Mouse (Mus musculus) forebrain, embryonic 12.5 days (tissue): ENCODE measurements around the gene Elovl5. TPM values are rescaled to one million over a fixed set of nuclear protein-coding genes. Genes with fewer than 3 reads are reported as not detected.

Experiments used
- ATAC-seq: fragments of 200-750 bp; cut with Nextera tagmentation; 2 replicates; pipeline ENCODE4 v1.8.0; 2017; ENCODE audit warnings: moderate TSS enrichment; ENCODE audit not compliant: low FRiP score
- H3K27ac ChIP-seq: fragments of 300-500 bp; sonication (generic); 2 replicates; pipeline ENCODE4 v1.5.1; 2016; ENCODE audit warnings: mild to moderate bottlenecking
- H3K27me3 ChIP-seq: fragments of 300-500 bp; sonication (generic); 2 replicates; pipeline ENCODE4 v1.6.1; 2016; ENCODE audit warnings: mild to moderate bottlenecking
- H3K36me3 ChIP-seq: fragments of 300-500 bp; sonication (generic); replicated peaks from 2 replicates; pipeline ENCODE4 v1.6.1; 2016; ENCODE audit warnings: mild to moderate bottlenecking
- H3K4me1 ChIP-seq: fragments of 300-500 bp; sonication (generic); 2 replicates; pipeline ENCODE4 v1.6.1; 2016
- H3K4me2 ChIP-seq: fragments of 300-500 bp; sonication (generic); 2 replicates; pipeline ENCODE4 v1.6.1; 2016; ENCODE audit warnings: mild to moderate bottlenecking, moderate library complexity
- H3K4me3 ChIP-seq: fragments of 300-500 bp; sonication (generic); replicated peaks from 2 replicates; pipeline ENCODE4 v1.5.1; 2016; ENCODE audit warnings: mild to moderate bottlenecking
- H3K9ac ChIP-seq: fragments of 300-500 bp; sonication (generic); 2 replicates; pipeline ENCODE4 v1.6.1; 2016; ENCODE audit warnings: mild to moderate bottlenecking
- H3K9me3 ChIP-seq: fragments of 300-500 bp; sonication (generic); 2 replicates; pipeline ENCODE4 v1.6.1; 2016
- WGBS: fragments of 180-500 bp; shearing (Covaris S2); methylation state at CpG from one replicate; pipeline ENCODE4 v1.1.7; 2016; 5-methylcytosine and 5-hydroxymethylcytosine counted together
- polyA plus RNA-seq: library from polyadenylated mRNA; unstranded; fragments of >200 nt; fragmentation: Nextera tagmentation; extraction: Ambion mirVana; gene quantifications from 2 replicates; pipeline ENCODE4 v1.2.1, GENCODE M21; 2016

Elovl5 gene
- polyA plus RNA-seq, 1 experiment from 2014 or later: 74.6 TPM

DNA sequence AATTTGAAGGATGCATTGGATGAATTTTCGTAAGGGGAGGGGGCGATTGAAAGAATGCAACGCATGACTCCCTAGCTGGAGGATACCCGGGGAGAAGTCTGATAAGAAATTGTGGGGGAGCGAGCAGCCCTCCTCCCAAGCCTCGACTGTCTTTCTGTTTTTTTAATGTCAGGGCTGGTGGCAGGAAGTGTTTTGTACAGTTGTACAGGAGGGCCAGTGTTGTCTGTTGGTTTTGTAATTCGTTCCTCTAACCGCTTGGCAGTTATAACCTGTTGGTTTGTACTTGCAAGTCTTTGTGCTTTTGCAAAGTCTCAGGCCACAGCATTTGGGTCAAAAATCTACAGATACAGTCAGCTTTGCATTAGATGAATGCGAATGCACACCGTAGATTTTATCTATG, 1.0 kb downstream of the Elovl5 start:
- Histone ChIP-seq H3K36me3 (no peaks in the 10 kb centered on the region), H3K9me3 (no peaks in the 10 kb centered on the region), H3K9ac (peak overlapping the region; percentile 89), H3K4me2 (peak overlapping the region; percentile 83), H3K4me1 (peaks cover 29% of the 10 kb centered on the region), H3K27ac (no peak overlapping the region), H3K27me3 (no peaks in the 10 kb centered on the region), H3K4me3 (peak overlapping the region; percentile 92)
- ATAC-seq: no peak
- 27% methylated on average over 10 of the region's 10 CpGs for WGBS

DNA sequence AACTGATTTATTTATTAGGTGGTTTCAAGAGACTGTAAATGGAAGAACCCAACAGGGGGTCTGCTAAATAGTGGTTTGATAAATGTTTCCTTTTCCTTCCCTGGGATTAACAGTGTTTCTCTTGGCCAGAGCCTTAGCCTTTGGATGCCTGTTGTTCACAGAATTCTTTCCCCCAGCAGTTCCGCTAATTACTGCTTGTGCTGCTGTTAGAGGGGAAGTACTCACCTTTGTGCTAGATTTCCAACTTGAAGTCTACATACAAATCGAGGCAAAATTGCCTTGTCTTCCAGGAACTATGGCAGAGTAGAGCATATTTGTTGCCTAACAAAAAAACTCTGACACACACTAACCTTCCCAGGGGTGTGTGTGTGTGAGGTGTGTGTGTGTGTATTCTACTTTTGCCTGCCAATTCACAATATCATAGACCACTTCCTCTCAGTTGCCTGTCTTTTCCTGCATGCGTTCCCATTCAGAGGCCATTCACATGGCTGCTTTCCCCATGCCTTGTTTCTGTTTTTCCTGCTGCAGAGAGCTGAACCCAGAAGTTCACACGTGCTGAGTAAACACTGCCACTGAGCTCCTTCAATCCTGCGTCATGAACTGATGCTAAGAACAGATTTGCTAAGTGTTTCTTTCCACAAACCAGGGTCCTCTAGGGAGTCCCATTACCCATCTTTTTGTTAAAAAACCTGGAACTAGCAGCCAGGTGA, 2.0 kb downstream of the Elovl5 start:
- peak overlapping the region; percentile 83 for H3K4me2 ChIP-seq
- no peak overlapping the region for H3K27ac ChIP-seq
- H3K9ac ChIP-seq: no peak overlapping the region
- no peaks in the 10 kb centered on the region for H3K36me3 ChIP-seq
- H3K4me3 ChIP-seq: no peak overlapping the region
- peaks cover 37% of the 10 kb centered on the region for H3K4me1 ChIP-seq
- no peaks in the 10 kb centered on the region for H3K27me3 ChIP-seq
- 80% methylated on average over 5 of the region's 5 CpGs for WGBS
- no peaks in the 10 kb centered on the region for H3K9me3 ChIP-seq
- ATAC-seq: no peak

DNA sequence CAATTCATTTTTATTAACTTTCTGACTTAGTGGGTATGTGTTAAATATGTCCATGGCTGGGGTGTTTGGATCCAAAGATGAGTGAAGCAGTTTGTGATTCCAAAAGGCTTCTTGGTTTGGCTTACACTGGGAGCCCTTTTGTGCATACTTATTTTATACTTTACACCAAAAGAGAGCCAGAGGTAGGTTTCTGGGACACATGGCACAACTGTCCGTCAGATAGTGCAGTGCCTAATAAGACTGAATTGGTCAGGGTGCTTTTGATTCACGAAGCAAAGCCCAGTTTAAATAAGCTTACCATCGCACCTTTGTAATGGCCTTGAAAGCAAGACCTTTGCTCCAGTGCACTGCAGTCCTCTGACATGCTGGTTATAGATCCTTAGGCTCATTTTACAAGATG, 3.3 kb downstream of the Elovl5 start:
- H3K4me3 ChIP-seq: no peak overlapping the region
- H3K4me1 ChIP-seq: peaks cover 49% of the 10 kb centered on the region
- no peak overlapping the region for H3K4me2 ChIP-seq
- H3K36me3 ChIP-seq: no peaks in the 10 kb centered on the region
- H3K27me3 ChIP-seq: no peaks in the 10 kb centered on the region
- no peak overlapping the region for H3K27ac ChIP-seq
- no peaks in the 10 kb centered on the region for H3K9me3 ChIP-seq
- H3K9ac ChIP-seq: no peak overlapping the region
- no peak for ATAC-seq
- 87% methylated on average over 3 of the region's 3 CpGs for WGBS

DNA sequence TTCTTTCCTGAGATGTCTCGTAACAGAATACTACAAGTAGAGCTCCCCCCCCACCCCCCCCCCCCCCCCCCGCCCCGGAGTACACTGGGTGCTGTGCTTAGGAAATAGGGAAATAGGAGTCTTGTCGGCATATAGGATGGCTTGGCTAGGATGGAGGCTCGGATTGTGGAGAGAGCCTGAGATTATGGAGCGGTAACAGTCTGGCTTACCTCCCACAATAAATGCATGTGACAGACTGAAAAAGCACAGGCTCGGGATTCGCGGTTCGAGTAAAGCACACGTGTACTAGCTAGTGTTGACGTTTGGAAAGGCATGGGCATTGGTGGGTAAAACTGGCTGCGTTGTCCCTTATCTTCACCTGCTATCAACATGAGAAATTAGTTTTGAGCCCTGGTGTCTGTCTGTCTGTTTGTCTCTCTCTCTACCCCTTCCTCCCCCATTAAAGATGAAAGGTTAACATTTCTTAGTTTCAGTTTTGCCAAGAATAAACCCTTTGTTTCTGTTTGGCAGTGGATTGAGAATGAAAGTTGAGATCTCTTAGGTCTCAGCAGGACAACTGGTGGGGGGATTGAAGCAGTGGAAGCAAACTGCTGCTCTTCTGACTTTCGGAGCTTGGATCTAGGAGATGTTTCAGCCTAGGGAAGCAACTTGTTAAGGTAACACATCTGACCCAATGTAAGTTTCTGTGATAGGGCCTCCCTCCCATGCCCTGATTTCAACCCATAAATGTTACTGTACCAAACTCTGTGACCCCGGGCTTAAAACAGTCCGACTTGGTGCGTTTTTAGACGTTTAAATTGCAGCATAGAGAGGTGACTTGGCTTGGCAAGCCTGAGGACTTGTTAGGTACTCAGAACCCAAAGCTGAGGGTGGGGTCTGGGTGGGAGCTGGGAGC, 4.4 kb downstream of the Elovl5 start:
- Histone ChIP-seq H3K27ac (no peak overlapping the region), H3K9me3 (no peaks in the 10 kb centered on the region), H3K27me3 (no peaks in the 10 kb centered on the region), H3K4me1 (peaks cover 50% of the 10 kb centered on the region), H3K9ac (no peak overlapping the region), H3K4me2 (no peak overlapping the region), H3K4me3 (no peak overlapping the region), H3K36me3 (no peaks in the 10 kb centered on the region)
- ATAC-seq: no peak
- WGBS: 85% methylated on average over 15 of the region's 18 CpGs

DNA sequence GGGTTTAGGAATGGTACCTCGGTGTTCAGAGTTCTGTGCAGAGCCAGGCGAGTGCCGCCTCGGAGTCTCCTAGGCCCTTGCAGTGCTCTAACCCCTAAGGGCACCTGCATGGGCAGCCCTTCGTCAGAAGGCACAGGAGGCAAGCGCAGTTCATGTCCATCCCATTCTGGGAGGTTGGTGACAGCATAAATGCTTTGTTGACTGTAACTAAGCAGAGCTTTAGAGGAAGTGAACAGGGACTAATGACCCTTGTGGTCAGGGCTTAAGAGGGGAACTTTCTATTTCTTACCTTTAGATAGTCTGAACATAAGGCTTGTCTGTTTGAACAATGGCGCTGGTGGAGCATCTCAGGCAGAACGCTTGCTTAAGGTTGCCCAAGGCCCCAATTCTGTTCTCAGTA, 6.6 kb downstream of the Elovl5 start:
- no peak for ATAC-seq
- Histone ChIP-seq H3K27me3 (no peaks in the 10 kb centered on the region), H3K4me2 (no peak overlapping the region), H3K9me3 (no peaks in the 10 kb centered on the region), H3K9ac (no peak overlapping the region), H3K36me3 (no peaks in the 10 kb centered on the region), H3K4me1 (peaks cover 46% of the 10 kb centered on the region), H3K4me3 (no peak overlapping the region), H3K27ac (no peak overlapping the region)
- 87% methylated on average over 8 of the region's 8 CpGs for WGBS

DNA sequence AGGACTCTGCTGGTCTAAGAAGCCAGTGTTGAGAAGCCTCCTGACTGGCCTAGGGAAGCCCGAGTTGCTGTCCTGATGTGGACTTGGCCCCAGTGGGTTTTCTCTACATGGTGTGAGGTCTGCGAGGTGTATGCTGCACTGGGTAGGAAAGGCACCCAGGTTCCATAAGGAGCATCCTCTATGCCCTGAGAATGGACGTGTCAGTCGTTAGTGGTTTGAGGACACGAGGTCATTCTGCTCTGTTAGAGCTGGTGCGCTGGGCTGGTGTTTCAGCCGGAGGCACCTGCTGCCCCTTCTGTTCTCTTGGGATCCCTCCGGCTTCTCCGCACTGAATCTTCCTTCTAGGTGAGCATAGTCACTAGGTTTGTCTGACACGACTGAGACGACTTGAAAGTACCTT, 7.0 kb downstream of the Elovl5 start:
- Histone ChIP-seq H3K9me3 (no peaks in the 10 kb centered on the region), H3K9ac (no peak overlapping the region), H3K4me1 (peaks cover 43% of the 10 kb centered on the region), H3K27me3 (no peaks in the 10 kb centered on the region), H3K4me3 (no peak overlapping the region), H3K4me2 (no peak overlapping the region), H3K27ac (no peak overlapping the region), H3K36me3 (no peaks in the 10 kb centered on the region)
- 69% methylated on average over 11 of the region's 11 CpGs for WGBS
- ATAC-seq: no peak

DNA sequence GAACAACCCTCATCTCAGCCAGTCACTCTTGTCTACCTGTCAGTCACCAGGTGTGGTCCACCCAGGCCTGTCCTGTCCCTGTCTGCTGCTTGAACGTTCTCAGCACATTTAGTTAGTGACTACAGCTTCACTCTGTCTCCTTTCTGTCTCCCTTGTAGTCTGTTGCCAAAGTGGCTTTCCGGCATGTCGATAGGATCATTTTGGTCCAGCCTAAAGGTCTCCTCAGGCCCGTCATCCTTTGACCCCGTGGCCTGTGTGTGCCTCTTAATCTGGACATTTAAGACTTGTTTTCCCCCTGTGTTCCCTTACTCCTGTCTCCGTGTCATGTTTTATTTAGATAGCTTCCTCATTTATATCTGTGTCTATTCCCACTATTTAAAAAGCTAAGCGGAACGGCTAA, 9.0 kb downstream of the Elovl5 start:
- Histone ChIP-seq H3K27me3 (no peaks in the 10 kb centered on the region), H3K9me3 (no peaks in the 10 kb centered on the region), H3K4me1 (peaks cover 45% of the 10 kb centered on the region), H3K27ac (no peak overlapping the region), H3K36me3 (no peaks in the 10 kb centered on the region), H3K4me3 (no peak overlapping the region), H3K9ac (no peak overlapping the region), H3K4me2 (no peak overlapping the region)
- no peak for ATAC-seq
- WGBS: 91% methylated on average over 8 of the region's 8 CpGs

DNA sequence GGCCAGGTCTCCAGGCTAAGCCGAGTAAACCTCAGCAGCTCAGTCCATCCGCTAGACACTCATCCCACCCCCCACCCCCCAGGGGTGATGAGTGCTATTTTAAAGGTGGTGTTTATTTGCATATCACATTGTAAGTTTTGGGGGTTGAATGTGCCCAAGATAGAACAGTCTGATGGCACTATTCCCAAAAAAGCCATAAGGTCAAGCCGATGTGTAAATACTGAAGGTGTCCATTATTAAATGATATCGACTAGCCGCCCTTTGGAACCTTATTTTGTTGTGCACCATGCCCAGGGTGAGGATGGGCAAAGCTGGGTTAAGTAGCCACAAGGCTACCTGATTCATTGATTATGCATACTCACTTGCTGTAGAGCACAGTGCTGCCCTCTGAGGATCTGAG, 9.7 kb downstream of the Elovl5 start:
- no peak for ATAC-seq
- H3K9ac ChIP-seq: no peak overlapping the region
- H3K4me1 ChIP-seq: peaks cover 52% of the 10 kb centered on the region

DNA sequence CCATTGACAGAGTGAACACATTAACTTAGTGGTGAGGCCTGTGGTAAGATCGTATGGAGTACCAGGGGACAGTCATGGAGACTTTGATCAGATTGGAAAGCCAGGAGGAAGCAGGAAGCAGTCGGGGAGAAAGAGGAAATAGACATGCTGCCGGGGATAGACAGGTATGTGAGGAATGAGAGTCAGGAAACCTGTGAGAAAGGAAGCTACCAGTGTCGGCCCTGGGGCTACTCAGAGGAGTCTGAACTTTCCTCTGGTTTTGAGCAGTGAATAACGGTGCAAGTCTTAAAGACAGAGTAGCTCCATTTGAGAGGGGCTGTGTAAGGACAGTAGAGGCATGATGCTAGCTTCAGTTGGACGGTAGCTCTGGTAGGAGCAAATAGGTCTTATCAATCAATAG, 10.3 kb downstream of the Elovl5 start:
- H3K4me3 ChIP-seq: no peak overlapping the region

More for the DNA sequence above, 9.7 kb downstream of the Elovl5 start:
- Histone ChIP-seq H3K9me3 (no peaks in the 10 kb centered on the region), H3K36me3 (no peaks in the 10 kb centered on the region), H3K27me3 (no peaks in the 10 kb centered on the region), H3K27ac (no peak overlapping the region), H3K4me2 (no peak overlapping the region), H3K4me3 (no peak overlapping the region)
- 92% methylated on average over 5 of the region's 5 CpGs for WGBS

DNA sequence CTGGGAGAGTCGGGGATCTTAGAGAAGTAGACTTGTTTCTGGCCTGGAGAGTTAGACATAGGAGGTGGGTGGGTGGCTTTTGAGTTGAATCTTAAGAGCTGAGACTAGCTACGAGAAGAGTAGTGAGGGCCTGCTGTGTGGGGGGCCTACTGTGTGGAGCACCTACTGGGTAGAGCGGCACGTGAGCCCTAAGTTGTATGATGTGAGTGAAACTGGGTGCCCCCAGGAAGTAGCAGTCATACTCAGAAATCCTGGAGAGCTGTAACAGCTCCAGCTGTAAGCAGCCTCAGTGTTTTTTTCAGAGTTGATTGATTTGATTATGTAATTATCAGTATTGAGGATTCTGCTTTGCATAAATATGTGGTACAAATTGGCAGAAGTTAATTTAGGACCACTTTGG, 11.6 kb downstream of the Elovl5 start:
- Histone ChIP-seq H3K27ac (no peak overlapping the region), H3K27me3 (no peaks in the 10 kb centered on the region), H3K9ac (no peak overlapping the region), H3K36me3 (no peaks in the 10 kb centered on the region), H3K4me3 (no peak overlapping the region), H3K9me3 (no peaks in the 10 kb centered on the region), H3K4me1 (peaks cover 51% of the 10 kb centered on the region), H3K4me2 (no peak overlapping the region)
- WGBS: 70% methylated on average over 4 of the region's 4 CpGs
- no peak for ATAC-seq

More for the DNA sequence above, 10.3 kb downstream of the Elovl5 start:
- no peak for ATAC-seq
- Histone ChIP-seq H3K9ac (no peak overlapping the region), H3K4me2 (no peak overlapping the region), H3K27ac (no peak overlapping the region), H3K36me3 (no peaks in the 10 kb centered on the region), H3K9me3 (no peaks in the 10 kb centered on the region), H3K4me1 (peaks cover 53% of the 10 kb centered on the region), H3K27me3 (no peaks in the 10 kb centered on the region)
- 70% methylated on average over 6 of the region's 6 CpGs for WGBS

DNA sequence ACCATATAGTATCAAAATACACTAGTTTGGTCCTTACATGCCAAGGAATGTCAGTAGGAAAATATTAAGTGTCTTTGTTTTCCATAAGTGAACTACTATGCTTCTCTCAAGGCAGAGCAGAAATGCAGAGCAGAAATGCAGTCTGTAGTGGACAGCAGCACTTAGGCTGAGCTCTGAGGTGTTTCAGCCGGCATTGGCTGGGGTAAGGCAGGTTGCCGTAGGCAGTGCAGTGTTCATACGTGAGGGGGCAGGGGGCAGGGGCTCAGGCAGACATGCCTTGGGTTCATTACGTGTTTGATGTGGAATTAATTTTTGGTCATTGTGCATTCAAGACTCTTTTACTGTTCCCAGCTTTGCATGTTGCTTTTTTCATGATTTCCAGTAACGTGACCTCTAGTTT, 12.1 kb downstream of the Elovl5 start:
- Histone ChIP-seq H3K36me3 (no peaks in the 10 kb centered on the region), H3K9ac (no peak overlapping the region), H3K27me3 (no peaks in the 10 kb centered on the region), H3K9me3 (no peaks in the 10 kb centered on the region), H3K4me2 (no peak overlapping the region), H3K27ac (no peak overlapping the region), H3K4me1 (peaks cover 46% of the 10 kb centered on the region), H3K4me3 (no peak overlapping the region)
- no peak for ATAC-seq
- WGBS: 84% methylated on average over 5 of the region's 5 CpGs

DNA sequence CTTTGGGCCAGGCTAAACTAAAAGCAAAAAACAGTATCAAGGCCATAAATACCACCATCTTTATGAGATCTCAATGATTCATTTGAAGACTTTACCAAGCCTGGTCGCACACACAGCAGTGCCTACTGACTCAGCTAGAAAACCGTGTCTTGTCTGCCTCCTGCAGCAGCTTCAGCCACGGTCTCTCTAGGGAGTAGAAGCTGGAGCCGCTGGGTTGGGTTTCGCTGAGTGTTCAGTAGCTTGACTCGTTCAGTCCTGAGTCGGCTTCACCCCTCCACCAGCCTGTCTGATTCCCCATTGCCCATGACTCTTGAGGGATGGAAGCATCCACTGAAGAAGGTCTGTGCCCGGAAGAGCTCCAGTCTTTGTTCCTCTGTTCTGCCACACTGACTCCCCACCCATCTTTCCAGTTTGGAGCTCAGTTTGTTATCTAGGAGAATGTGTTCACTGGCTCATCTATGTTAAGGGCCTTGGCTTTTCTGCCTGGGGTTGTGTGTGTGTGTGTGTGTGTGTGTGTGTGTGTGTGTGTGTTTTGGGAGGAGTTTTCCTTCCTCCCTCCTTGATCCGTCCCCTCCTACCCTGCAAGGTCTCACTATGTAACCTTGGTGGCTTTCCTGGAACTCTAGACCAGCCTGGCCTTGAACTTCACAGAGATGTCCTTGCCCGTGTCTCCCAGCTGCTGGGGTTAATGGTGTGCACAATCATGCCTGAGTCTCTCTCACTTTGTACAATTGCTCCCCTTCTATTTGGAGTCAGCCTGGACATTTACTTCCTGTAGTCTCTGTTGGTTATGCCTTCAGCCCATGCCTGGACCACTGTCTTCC, 13.1 kb downstream of the Elovl5 start:
- no peak for ATAC-seq
- 77% methylated on average over 10 of the region's 10 CpGs for WGBS
- Histone ChIP-seq H3K4me3 (no peak overlapping the region), H3K9ac (no peak overlapping the region), H3K27me3 (no peaks in the 10 kb centered on the region), H3K9me3 (no peaks in the 10 kb centered on the region), H3K4me1 (peaks cover 38% of the 10 kb centered on the region), H3K4me2 (no peak overlapping the region), H3K36me3 (no peaks in the 10 kb centered on the region), H3K27ac (no peak overlapping the region)
